Mouse (Mus musculus) ovary, postnatal 10 days (tissue): ENCODE measurements around the gene Sycp1.

Experiments used
- DNase-seq: peaks from one replicate; pipeline ENCODE4 v3.0.0; 2022; ENCODE audit warnings: low spot score

Gene Sycp1

DNA sequence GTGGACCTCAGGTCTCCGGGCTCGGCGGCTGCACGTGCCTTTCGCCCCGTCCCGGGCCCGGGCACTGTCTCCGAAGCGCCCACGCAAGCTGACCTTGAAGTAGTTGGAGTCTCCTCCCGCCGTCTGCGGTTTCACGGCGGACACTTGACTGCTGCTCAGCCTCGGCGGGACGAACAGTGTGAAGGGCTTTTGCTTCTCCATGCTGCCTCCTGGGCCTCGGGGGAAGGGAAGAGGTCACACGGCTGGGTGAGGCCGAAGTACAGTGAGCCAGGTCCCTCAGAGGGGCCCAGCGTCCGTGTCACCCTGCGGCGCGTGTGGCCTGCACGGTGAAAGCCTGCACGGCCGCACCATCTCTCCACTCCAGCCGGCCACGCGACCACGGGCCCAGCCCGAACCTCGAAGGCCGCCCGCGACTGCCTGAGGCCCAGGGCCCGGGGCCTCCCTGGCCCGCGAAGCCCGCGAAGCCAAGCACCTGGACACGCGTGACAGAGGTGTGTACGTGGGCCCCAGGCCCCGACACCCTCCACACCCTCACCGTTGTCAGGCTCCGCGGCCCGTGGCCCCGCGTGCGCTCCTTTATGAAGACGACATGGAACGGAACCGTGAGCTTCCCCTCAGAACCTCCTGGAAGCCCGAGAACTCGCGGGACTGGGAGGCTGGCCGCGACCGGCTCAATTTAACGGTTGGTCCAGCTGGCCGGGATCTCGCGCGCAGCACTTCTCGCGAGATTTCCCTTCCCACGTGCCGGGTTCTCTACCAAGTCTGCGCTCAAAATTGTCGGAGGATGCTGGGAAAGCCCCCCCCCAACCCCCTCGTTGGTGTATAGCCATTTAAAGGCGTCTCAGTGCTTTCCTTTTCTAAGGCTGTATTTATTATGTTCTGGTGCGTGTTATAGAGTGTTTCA, at the start of gene Sycp1:
Sycp1 (minus strand) TSS at position 650 of the 904 bp plus-strand sequence.
- DNase-seq = no peak

GRCm38 (mm10) chr3:102980349-102980736, 44.4 kb upstream of the Sycp1 start:
- no peak for DNase-seq

- no peak for DNase-seq
Observed at GRCm38 (mm10) chr3:102979550-102980348, 43.8 kb upstream of the Sycp1 start.

- DNase-seq = no peak
Observed at GRCm38 (mm10) chr3:102976906-102977305, 41.0 kb upstream of the Sycp1 start.

- DNase-seq = no peak
Observed at GRCm38 (mm10) chr3:102970508-102970907, 34.6 kb upstream of the Sycp1 start.

DNA sequence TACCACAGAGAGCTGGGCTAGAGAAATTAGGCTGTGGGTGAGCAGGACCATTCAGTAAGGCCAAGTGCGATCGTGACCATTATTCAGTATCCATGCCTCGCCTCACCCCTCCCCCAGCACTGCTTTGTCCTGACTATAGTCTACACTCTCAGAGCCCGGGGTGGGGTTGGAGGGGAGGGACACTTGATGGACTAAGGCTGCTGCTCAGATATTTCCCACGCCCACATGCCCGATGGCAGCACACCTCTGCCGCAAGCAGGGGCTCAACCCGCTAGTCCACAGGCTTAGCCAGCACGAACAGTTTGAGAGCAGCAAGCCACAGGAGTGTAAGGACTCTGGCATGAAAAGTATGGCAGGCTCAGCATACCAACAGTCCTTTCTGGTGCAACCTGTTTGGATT, 34.2 kb upstream of the Sycp1 start:
- no peak for DNase-seq

- DNase-seq = no peak
Observed at GRCm38 (mm10) chr3:102964033-102964432, 28.1 kb upstream of the Sycp1 start, which contains the start of gene Nr1h5. Gene Nr1h5, minus strand, starts transcription at chr3:102964133.

DNA sequence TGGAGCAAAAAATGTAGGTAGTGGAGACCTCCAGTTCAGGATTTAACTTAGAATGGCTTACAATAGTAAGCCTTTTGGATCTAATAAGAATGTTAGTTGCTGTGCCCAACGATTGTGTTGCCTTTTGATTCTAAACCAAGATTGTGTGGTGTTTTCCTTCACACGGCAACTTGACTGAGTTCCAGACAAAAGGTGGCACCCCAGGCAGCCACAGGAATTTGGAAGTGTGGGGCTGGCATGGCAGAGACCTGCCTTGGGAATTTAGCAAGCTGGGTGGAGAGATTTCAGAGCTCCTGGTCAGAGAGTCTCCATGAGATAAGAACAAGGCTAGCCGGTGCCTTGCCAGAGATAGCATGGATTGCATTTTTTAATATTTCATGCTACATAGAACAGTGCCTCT, 19.7 kb upstream of the Sycp1 start:
- no peak for DNase-seq

DNA sequence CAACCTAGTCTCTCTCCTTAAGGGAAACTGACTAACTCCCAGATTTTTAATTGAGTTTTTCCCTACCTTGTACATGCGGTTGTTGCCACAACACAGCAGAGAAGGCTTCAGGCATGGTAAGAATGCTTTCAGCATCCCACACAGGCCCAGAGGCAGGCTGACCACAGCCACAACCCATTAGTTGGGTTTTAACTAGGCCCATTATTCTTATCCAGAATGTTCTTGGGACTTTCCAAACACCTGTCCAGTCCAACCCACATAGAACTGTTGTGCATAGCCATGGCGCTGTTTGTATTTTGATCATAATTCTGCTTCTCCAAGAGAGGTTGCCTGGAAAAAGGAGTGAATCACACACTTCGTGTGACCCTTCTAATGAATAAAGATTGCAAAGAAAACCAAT, 19.2 kb upstream of the Sycp1 start:
- no peak for DNase-seq

DNA sequence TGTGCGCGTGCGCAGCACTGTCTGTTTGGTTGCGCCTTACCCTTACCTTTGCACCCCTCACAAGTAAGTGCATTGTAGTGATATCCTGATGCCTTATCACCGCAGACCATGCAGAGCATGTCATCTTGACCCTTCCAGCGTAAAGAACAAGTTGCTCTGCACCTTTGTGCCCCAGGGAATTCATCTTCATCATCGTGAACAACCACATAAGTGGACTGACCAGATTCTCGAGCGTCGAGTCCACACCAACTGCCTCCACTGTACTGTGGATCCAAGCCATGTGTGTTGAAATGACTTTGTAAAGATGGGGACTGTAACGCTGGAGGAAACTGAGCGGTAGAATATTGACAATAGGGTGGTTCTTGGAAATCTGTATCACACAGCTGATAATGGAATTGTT, 18.6 kb upstream of the Sycp1 start:
- no peak for DNase-seq

GRCm38 (mm10) chr3:102946861-102947260, 11.0 kb upstream of the Sycp1 start:
- DNase-seq = no peak

DNA sequence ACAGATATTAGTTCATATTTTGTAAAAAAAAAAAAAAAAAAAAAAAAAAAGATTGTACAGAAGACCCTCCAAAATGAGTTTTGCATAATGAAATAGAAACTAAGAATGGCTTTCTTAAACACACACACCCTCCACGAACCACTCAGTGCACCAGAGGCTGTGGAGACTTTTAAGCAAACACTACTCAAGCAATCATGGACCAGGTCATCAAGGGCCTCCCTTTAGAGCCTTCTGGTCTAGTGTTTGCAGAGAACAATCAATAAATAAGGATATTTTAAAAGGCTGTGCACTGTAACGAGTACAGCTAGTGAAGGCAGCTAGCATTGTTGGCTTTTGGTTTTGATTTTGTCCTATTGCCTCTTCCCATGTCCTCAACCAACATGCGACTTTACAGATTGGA, 10.4 kb upstream of the Sycp1 start:
- no peak for DNase-seq

GRCm38 (mm10) chr3:102938100-102938499, 2.2 kb upstream of the Sycp1 start:
- DNase-seq = no peak

DNA sequence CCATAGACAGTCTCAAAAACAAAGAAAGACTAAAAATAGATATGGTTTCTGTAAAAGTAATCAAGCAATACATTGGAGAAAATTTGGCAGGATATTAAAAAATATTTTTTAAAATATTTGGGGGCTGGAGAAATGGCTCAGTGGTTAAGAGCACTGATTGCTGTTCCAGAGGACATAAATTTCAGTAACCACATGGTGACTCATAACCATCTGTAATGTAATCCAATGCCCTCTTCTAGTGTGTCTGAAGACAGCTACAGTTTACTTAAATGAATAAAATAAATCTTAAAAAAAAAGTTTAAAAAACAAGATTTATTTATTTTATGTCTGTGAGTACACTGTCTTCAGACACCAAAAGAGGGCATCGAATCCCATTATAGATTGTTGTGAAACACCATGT, 36.8 kb downstream of the Sycp1 start:
- DNase-seq = no peak

- no peak for DNase-seq
Observed at GRCm38 (mm10) chr3:102880529-102880928, 55.4 kb downstream of the Sycp1 start.

GRCm38 (mm10) chr3:102848661-102849060, 87.2 kb downstream of the Sycp1 start:
- no peak for DNase-seq

- no peak for DNase-seq
Observed at GRCm38 (mm10) chr3:102842386-102842785, 93.5 kb downstream of the Sycp1 start.

DNA sequence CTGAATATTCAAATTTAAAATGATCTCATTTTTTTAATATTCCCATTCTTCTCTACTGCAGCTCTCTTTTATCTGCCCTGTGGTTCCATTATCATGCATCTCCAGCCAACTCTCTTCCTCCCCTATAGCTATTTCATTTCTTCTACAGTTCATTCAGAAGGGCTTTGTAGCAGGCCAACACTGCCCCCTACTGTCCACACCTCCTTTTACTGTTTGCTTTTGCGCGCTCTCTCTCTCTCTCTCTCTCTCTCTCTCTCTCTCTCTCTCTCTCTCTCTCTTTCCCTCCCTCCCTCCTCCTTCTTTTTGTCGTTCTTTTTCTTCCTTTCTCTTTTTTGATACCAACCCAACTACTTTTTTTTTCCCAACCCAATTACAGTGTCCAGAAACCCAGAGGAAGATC, 132.0 kb downstream of the Sycp1 start:
- DNase-seq = peak; percentile 37

GRCm38 (mm10) chr3:102787369-102787768, 148.5 kb downstream of the Sycp1 start:
- DNase-seq = no peak

DNA sequence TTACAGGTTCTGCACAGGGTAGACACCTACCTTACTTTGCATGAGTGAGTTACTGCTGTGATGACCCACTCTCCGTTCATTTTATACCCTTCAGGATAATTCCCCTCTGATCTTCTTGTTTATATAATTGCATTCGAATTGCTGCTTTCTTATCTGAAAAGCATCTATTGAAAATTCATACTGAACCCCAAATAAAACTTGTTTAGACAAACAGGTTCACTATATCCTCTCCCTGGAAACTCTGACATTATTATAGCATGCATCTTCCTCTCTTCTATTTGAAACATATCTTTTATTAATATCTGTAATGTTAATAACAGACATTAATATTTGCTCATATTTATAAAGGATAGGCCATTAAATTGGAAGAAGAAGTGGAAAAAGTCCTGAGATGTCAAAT, 153.3 kb downstream of the Sycp1 start, which contains the start of gene Tshb:
Tshb (minus strand) TSS at position 101 of the 400 bp plus-strand sequence.
- DNase-seq = no peak

DNA sequence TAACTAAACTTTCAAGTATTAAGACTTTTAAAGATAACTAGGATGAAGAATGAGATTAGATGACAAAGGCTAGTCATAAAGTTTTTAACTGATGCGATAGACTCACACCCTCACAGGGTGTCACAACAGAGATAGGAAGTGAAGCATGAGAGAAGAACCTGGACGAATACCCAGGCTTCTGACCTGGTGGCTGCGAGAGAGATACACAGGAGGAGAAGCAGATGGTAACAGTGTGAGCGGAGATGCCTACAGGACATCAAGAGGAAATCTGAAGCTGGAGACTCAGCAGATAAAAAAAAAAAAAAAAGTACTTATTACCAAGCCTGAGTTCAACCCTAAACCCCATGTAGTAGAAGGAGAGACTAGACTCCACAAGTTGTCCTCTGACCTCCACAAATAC, 162.9 kb downstream of the Sycp1 start:
- no peak for DNase-seq
